Mouse (Mus musculus) bone marrow, adult 2 months (tissue): ENCODE data around the gene Ak2.

Experiments
- CTCF ChIP-seq: fragments of 200-500 bp; IDR thresholded peaks from 2 replicates; pipeline ENCODE4 v1.5.1; 2011; ENCODE audit warnings: low read length, control low read depth; ENCODE audit not compliant: control insufficient read depth, insufficient read depth
- POLR2A ChIP-seq: fragments of 200-500 bp; IDR thresholded peaks from 2 replicates; pipeline ENCODE4 v1.6.1; 2011; ENCODE audit warnings: low read depth, mild to moderate bottlenecking, control low read depth, low read length, borderline replicate concordance; ENCODE audit not compliant: control insufficient read depth

GRCm38 (mm10) chr4:128942346-128942745 is 49.4 kb upstream of the Ak2 start:
- TF ChIP-seq CTCF (peak; percentile 41), POLR2A (no peak)
